Mouse (Mus musculus) kidney, postnatal 25 days (tissue): Measurements from ENCODE around the gene Ddost.
"Not testable (repeated sequence)": the region's sequence is repeated elsewhere in the genome, so short reads cannot be mapped to it uniquely, and the experiment has no call there.

ENCODE experiments used
- DNase-seq, 2 experiments: peaks; one replicate each; pipeline ENCODE4 v3.0.0; 2021; ENCODE audit warnings: mixed read lengths in 2 of 2

Ddost gene

GRCm38 (mm10) chr4:138312105-138312504 is 7.6 kb downstream of the Ddost start:
- DNase-seq, result no peak

- no peak for DNase-seq
These were observed 8.5 kb downstream of the Ddost start for GRCm38 (mm10) chr4:138313021-138313420.

- no peak for DNase-seq
These were observed 9.3 kb downstream of the Ddost start for GRCm38 (mm10) chr4:138313795-138314194.

GRCm38 (mm10) chr4:138315781-138316180 is 11.3 kb downstream of the Ddost start:
- no peak for DNase-seq

GRCm38 (mm10) chr4:138316369-138316768 is 11.8 kb downstream of the Ddost start:
- no peak for DNase-seq

- DNase-seq, result peak in 1 of 2 experiments; percentile 65
These were observed 14.2 kb downstream of the Ddost start for GRCm38 (mm10) chr4:138318509-138319266.

- peak; percentile 84 to 88 for DNase-seq
These were observed 15.0 kb downstream of the Ddost start for GRCm38 (mm10) chr4:138319508-138319907.

- peak in 1 of 2 experiments; percentile 32 for DNase-seq
These were observed 16.2 kb downstream of the Ddost start for GRCm38 (mm10) chr4:138320711-138321110.

- DNase-seq, result peak in 1 of 2 experiments; percentile 39
These were observed 17.0 kb downstream of the Ddost start for GRCm38 (mm10) chr4:138321488-138321887.

- no peak for DNase-seq
These were observed 18.2 kb downstream of the Ddost start for GRCm38 (mm10) chr4:138322692-138323091.

- peak in 1 of 2 experiments; percentile 36 for DNase-seq
These were observed 19.2 kb downstream of the Ddost start for GRCm38 (mm10) chr4:138323753-138324152.

GRCm38 (mm10) chr4:138324451-138324850 is 19.9 kb downstream of the Ddost start:
- DNase-seq, result no peak

- peak; percentile 99 for DNase-seq
These were observed 21.0 kb downstream of the Ddost start for GRCm38 (mm10) chr4:138325466-138326076.

- DNase-seq, result peak; percentile 94
These were observed 21.7 kb downstream of the Ddost start, which contains the start of gene Pink1 for GRCm38 (mm10) chr4:138326077-138326695. Gene Pink1 (minus strand): TSS chr4:138326307.

GRCm38 (mm10) chr4:138327155-138327554 is 22.6 kb downstream of the Ddost start:
- not testable (repeated sequence) for DNase-seq

GRCm38 (mm10) chr4:138327891-138328470 is 23.5 kb downstream of the Ddost start:
- DNase-seq, result no peak

GRCm38 (mm10) chr4:138330264-138330671 is 25.7 kb downstream of the Ddost start:
- DNase-seq, result no peak

- DNase-seq, result peak in 1 of 2 experiments; percentile 33
These were observed 27.1 kb downstream of the Ddost start for GRCm38 (mm10) chr4:138331647-138332046.

GRCm38 (mm10) chr4:138333135-138333534 is 28.6 kb downstream of the Ddost start:
- peak in 1 of 2 experiments; percentile 30 for DNase-seq

- peak in 1 of 2 experiments; percentile 28 for DNase-seq
These were observed 30.5 kb downstream of the Ddost start for GRCm38 (mm10) chr4:138335036-138335435.

- peak; percentile 35 to 37 for DNase-seq
These were observed 31.1 kb downstream of the Ddost start for GRCm38 (mm10) chr4:138335648-138336047.

GRCm38 (mm10) chr4:138336876-138337275 is 32.3 kb downstream of the Ddost start:
- DNase-seq, result no peak

- DNase-seq, result no peak
These were observed 32.8 kb downstream of the Ddost start for GRCm38 (mm10) chr4:138337341-138337740.
